Mouse (Mus musculus) left cerebral cortex, postnatal 36 days (tissue): ENCODE data around the gene Zbtb49. TPM values are rescaled to one million over a fixed set of nuclear protein-coding genes. Genes with fewer than 3 reads are reported as not detected.

Experiments
- DNase-seq, 2 experiments: peaks; one replicate each; pipeline ENCODE4 v3.0.0; 2021 to 2022; ENCODE audit warnings: low spot score in 2 of 2, mixed read lengths in 1 of 2
- intact Hi-C: fragments of 180-260 bp; cut with DNase I; formaldehyde crosslinking; loops from one replicate; pipeline ENCODE4 v1.15.1; 2025
- total RNA-seq, 2 experiments: library from RNA; stranded (reverse); gene quantifications; 2 replicates each; pipeline ENCODE4 v1.2.3; 2021

Gene Zbtb49
- total RNA-seq, 2 experiments from 2014 or later = 15.5 to 21.4 TPM

DNA sequence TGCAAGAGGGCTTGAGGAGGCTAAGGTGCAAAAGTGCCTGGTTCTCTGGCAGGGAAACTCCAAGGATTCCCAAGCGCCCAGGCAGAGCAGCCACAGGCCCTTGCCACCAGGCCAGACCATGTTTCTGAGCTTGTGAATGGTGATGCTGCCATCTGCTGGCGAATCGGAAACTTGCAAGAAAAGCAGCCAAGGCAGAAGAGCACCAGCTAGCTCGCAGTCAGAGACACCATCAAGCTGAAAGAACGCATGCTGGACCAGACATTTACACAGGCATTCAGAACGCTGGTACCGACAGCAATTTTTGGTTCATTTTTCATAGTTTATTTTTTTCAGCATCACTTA lies 22.8 kb downstream of the Zbtb49 start:
- peak; percentile 82 to 89 for DNase-seq
- intact Hi-C loops = loop anchor here (2.0 kb wide), 1 partner anchor 101 kb away; no protein-coding TSS in a partner anchor

DNA sequence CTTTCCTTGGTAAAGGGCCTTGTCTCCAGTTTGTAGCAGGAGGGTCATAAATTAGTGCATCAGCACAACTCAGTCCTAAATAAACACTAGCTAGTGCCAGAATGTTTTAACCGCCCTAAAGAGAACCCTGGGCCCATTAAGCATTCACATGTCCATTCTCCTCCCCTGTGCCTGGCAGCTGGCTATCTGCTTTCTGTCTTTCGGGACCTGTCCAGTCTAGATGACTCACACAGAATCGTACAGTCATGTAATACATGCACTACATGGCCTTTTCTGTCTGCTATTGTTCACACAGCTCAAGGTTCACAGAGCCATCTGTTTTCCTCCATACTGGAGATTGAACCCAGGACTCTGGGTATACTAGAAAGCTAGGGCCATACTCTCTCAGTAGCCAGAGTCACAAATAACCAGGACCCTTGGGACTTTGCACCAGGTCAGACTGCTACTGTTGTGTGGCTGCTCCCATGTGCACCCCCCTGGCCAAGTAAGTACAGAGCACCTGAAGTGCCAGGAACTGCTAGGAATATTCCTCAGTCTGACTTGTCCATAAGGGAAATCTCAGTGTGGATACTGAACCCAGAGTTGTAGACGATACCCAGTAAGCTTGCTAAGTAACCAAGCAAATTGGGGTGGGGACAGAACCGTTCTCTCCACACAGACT lies 23.3 kb downstream of the Zbtb49 start:
- intact Hi-C loops = loop anchor here (2.0 kb wide), 1 partner anchor 100 kb away; no protein-coding TSS in a partner anchor
- no peak for DNase-seq

GRCm38 (mm10) chr5:38195941-38196340 lies 24.3 kb downstream of the Zbtb49 start:
- intact Hi-C loops = loop anchor here (2.0 kb wide), 1 partner anchor 99 kb away; no protein-coding TSS in a partner anchor
- DNase-seq = no peak

DNA sequence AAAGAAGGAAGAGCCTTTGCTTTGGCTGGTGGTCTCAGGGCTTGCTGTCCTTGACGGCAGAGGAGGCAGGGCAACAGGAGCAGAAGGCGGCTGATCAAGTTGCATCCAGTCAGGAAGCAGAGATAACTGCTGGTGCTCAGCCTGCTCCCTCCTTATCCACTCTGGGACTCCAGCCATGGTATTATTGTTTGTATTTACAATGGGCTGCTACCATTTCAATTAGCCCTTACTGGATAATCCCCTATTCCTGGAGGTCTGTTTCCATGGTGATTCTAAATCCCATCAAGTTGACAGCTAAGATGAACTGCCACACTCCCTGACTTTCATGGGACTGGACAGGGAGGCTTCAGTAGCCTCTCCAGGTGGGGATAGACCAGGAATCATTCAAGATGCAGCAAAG lies 25.3 kb downstream of the Zbtb49 start:
- no peak for DNase-seq
- intact Hi-C loops = no loop called here

- no peak for DNase-seq
- intact Hi-C loops = no loop called here
Measured at GRCm38 (mm10) chr5:38190907-38191306, 29.4 kb downstream of the Zbtb49 start.

DNA sequence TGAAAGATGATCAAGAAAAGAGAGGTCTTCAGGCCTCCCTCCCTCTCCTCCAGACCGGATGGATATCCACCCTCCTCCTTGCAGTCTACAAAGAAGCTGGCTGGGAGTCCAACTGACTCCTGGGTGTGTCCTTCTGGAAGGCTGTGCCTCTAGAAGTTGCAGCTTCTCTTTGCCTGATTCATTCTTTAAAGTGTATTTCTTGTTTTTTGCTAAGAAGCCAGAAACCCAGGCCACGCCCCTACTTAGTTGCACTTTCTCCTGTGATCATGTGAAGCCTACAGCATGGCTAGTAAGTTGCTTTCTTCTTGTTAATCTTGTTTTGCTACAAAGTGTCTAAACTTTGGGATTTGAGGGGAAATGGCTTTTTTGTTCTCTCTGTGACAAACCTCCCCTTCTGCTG lies 33.3 kb downstream of the Zbtb49 start:
- DNase-seq = no peak
- intact Hi-C loops = no loop called here

- intact Hi-C loops = no loop called here
- no peak for DNase-seq
Measured at GRCm38 (mm10) chr5:38184688-38185285, 35.5 kb downstream of the Zbtb49 start.

DNA sequence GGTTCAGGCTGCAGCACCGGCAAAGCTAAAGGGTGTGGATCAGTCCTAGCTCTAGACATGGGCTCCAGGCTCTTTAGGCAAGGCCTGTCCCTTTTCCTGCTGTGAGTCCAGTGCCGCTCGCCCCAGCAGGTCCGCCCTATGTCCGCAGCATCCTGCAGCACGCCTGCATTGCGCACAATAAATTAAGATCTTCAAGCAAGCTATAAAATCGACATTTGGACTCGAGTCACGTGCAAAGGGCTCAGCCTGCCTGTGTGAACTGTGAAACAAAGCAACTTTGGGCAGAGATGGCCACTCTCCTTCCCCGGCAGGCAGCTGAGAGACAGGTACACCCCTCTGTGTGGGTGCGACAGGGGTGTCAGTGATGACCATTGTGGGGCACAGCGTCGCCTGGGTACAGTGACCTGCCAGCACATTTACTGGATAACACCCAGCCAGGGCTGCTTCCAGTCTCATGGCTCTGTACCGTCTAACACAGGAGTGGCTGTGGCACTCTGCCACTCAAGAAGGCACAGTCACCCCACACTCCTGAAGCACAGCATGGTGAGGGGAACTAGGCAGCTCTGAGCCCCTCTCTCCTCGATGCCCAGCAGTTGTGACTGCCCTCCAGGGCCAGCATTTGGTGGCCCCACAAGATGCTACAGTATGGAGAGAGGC lies 45.9 kb downstream of the Zbtb49 start:
- intact Hi-C loops = no loop called here
- no peak for DNase-seq

- no peak for DNase-seq
- intact Hi-C loops = no loop called here
Measured at GRCm38 (mm10) chr5:38173766-38174165, 46.5 kb downstream of the Zbtb49 start.

GRCm38 (mm10) chr5:38168497-38168896 lies 51.8 kb downstream of the Zbtb49 start:
- no peak for DNase-seq
- intact Hi-C loops = no loop called here

DNA sequence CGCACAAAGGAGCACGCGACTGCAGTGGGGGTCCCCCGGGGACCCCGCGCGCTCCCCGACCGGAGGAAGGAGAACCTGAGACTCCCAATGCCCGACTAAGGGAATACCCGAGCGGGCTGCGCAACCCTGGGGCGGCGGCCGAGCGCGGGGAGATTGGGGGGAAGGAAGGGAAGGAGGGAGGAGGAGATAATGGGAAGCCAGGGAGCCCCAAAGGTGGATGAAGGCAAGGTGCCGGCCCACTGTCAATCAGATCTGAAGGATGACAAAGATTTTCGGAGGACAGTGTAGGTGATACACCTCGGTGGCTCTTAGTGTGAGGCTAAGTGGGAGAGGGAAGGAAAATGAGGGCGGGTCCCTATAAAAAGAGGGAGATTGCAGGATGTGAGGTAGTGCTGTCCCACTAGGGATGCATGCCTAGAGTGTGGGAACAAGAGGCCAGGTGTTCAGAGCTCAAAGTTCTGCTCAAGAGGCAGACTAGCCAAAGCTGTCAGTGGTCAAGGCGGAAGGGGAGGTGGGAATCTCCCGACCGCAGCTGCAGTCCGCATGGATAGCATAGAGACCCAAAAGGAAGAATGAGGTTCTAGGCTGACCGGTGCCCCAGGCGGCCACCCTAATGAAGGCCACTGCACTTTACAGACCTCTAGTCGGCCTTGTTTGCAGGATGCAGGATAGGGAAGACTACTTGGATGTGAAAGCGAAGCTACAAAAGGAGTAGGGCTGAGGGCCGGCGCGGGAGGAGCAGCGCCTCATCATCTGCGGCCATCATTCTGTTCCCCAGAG lies 60.4 kb downstream of the Zbtb49 start, which contains the start of gene Nsg1:
Gene Nsg1, minus strand, starts transcription at position 274 of the 780 bp plus-strand sequence.
- intact Hi-C loops = loop anchor here (5.0 kb wide), 1 partner anchor 43 kb away; no protein-coding TSS in a partner anchor
- no peak for DNase-seq

GRCm38 (mm10) chr5:38158947-38159633 lies 61.2 kb downstream of the Zbtb49 start:
- peak; percentile 79 to 86 for DNase-seq
- intact Hi-C loops = loop anchor here (5.0 kb wide), 1 partner anchor 42 kb away; no protein-coding TSS in a partner anchor

DNA sequence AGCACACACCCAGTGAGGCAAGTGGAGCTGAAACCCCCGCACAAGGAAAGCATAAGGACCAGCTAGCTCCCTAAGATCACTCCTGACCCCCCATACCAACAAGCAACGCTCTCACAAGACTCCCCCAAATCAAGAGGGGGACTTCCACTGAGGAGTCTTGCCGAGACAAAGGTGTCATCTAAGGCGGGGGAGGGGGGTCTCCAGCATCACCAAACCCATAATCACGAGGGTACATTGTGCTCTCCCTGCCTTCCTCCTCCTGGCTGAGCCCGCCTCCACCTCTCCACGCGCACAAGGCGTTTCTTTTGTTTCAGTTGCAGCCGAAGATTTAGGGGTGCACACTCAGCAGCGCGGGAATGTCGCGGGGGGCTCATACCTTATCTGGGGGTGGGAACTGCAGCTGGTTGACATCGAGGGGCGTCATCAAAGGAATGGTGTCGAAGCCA lies 61.7 kb downstream of the Zbtb49 start:
- intact Hi-C loops = loop anchor here (5.0 kb wide), 1 partner anchor 41 kb away; no protein-coding TSS in a partner anchor

DNA sequence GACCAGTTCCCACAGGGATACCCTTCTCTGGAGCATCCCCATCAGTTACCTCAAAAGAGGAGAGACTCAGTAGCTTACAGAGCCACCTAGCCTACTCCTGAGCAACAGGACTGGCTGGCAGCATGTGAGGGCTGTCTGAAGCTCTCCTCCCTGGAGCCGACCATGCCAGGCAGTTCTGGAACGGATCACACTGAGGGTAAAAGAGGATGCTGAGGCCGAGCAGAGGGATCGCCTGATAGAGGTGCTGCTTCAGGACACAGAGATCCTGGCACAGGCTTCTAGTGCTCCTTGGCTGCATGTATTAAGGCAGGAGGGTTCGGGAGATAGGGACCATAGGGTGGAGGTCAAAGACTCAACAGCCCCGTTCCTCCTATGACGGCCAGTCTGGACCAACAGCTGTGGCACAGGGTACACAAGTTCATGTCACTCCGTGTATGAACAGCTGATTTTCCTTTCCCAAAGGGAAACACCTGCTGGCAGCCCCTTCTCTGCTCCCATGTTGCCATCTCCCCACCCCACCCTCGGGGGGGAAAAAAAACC lies 62.7 kb downstream of the Zbtb49 start:
- DNase-seq = no peak
- intact Hi-C loops = loop anchor here (5.0 kb wide), 1 partner anchor 40 kb away; no protein-coding TSS in a partner anchor

More for the DNA sequence above, 61.7 kb downstream of the Zbtb49 start:
- DNase-seq = peak; percentile 64 to 70

- intact Hi-C loops = no loop called here
- DNase-seq = no peak
Measured at GRCm38 (mm10) chr5:38153636-38154035, 66.6 kb downstream of the Zbtb49 start.

DNA sequence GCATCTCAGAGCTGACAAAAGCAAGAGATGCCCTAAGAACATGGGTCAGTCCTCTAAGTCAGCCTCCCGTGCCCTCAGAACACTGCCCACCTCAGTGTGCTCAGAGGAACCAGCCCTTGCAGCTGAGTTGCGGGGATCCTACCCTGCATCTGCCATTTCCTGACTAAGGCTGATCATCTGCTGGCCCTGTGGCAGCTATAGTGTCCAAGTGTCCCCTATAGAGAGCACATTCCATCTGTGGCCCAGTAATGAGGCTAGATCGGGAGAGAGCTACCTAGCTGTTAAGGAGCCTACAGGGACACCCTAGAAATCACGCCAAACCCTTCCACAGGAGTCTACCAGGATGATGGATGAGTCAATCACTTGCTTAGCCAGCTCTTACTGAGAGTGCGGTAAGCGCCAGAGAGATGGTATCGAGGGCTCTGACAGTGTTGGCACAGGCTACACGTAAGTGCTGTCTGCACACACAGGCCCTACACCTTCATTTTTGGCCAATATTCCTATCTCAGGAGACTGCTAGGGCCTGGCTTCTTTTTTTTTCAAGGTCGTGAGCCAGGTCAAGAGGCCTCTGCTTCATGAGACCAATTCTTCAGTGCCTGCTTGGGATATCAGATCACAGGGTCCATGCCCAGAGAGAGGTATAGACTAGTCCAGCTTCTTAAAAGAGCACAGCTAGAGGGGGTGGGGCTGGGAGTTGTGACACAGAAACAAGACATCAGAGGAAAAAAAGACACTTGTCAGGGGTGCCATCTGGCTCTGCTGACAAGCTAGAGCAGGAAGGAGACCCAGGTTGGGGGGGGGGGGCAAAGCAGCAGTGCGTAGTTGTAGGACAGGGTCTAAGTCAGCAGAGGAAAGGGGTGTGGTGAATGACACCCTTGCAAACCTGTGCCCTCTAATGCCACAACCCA lies 67.8 kb downstream of the Zbtb49 start:
- intact Hi-C loops = no loop called here
- DNase-seq = no peak

GRCm38 (mm10) chr5:38151264-38151663 lies 69.0 kb downstream of the Zbtb49 start:
- intact Hi-C loops = no loop called here
- DNase-seq = peak in 1 of 2 experiments; percentile 65

- intact Hi-C loops = no loop called here
- no peak for DNase-seq
Measured at GRCm38 (mm10) chr5:38146524-38146923, 73.7 kb downstream of the Zbtb49 start.
